7 mouse cellular contexts compared by ENCODE assay signal in the genomic region with DNA sequence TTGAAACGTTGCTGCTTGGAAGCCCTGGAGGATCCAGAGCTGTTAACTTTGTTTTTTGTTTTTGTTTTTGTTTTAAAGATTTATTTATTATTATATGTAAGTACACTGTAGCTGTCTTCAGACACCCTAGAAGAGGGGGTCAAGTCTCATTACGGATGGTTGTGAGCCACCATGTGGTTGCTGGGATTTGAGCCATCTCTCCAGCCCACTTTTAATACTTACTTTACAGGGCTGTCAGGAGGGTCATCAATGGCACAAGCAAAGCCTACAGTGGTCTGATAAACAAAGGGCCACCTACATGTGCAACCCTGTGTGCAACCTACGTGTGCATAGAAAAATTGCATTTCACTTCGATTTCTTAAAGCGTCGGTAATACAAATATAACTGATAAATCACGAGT. TPM values are rescaled to one million over a fixed set of nuclear protein-coding genes. Genes with fewer than 3 reads are reported as not detected.
DNase-seq lines count a peak whose midpoint lies in the region; ATAC-seq lines count a peak whose summit lies in the region.

No protein-coding gene starts in this region.

- intact Hi-C loops in left cerebral cortex, postnatal 4 days (cut with DNase I): no loop called here

- ATAC-seq in neural tube, embryonic 11.5 days (ENCODE audit: insufficient read depth, low FRiP score, low TSS enrichment): no peak
- ATAC-seq in forebrain, embryonic 14.5 days: peak; percentile 4; the same call in 1 of the 2 replicates
- ATAC-seq in limb, embryonic 15.5 days (ENCODE audit: insufficient number of reproducible peaks, low FRiP score, low TSS enrichment, low read depth): no peak
- no peak for ATAC-seq in stomach, embryonic 16.5 days (ENCODE audit: insufficient read depth, low FRiP score)

- H3K4me3 ChIP-seq in neural tube, embryonic 11.5 days (ENCODE audit: low read depth, low read length): peak overlapping the region; percentile 86
- H3K4me3 ChIP-seq in forebrain, embryonic 14.5 days (ENCODE audit: low read depth, low read length): peak overlapping the region; percentile 86
- peak overlapping the region; percentile 72 for H3K4me3 ChIP-seq in limb, embryonic 15.5 days
- peak overlapping the region; percentile 92 for H3K4me3 ChIP-seq in stomach, embryonic 16.5 days (replicated peaks; ENCODE audit: low read length)

- 0 out of 2 replicates have a peak, but pooled peaks cover 4% of the 10 kb centered on the region for H3K4me1 ChIP-seq in neural tube, embryonic 11.5 days (ENCODE audit: control insufficient read depth, insufficient read depth, low read length)
- H3K4me1 ChIP-seq in forebrain, embryonic 14.5 days (ENCODE audit: control insufficient read depth, insufficient read depth, low read length): peaks cover 10% of the 10 kb centered on the region
- peaks cover 11% of the 10 kb centered on the region; the same call in 1 of the 2 replicates for H3K4me1 ChIP-seq in limb, embryonic 15.5 days
- H3K4me1 ChIP-seq in stomach, embryonic 16.5 days (ENCODE audit: control insufficient read depth, insufficient read depth, low read length): peaks cover 10% of the 10 kb centered on the region

- H3K27me3 ChIP-seq in neural tube, embryonic 11.5 days (ENCODE audit: control insufficient read depth, insufficient read depth, low read length): no peaks in the 10 kb centered on the region
- no peaks in the 10 kb centered on the region for H3K27me3 ChIP-seq in forebrain, embryonic 14.5 days (replicated peaks; ENCODE audit: control insufficient read depth, insufficient read depth, low read length)
- H3K27me3 ChIP-seq in limb, embryonic 15.5 days: no peaks in the 10 kb centered on the region
- H3K27me3 ChIP-seq in stomach, embryonic 16.5 days (ENCODE audit: control insufficient read depth, insufficient read depth, low read length): no peaks in the 10 kb centered on the region

- peak overlapping the region; percentile 85 for H3K27ac ChIP-seq in neural tube, embryonic 11.5 days (ENCODE audit: low read depth, low read length)
- H3K27ac ChIP-seq in forebrain, embryonic 14.5 days (ENCODE audit: low read depth, low read length): no peak overlapping the region
- H3K27ac ChIP-seq in limb, embryonic 15.5 days: peak overlapping the region; percentile 84; the same call in 1 of the 2 replicates
- peak overlapping the region; percentile 93; the same call in 1 of the 2 replicates for H3K27ac ChIP-seq in stomach, embryonic 16.5 days (ENCODE audit: low read length)

- peak overlapping the region; percentile 90 for H3K4me2 ChIP-seq in neural tube, embryonic 11.5 days (ENCODE audit: low read depth)
- H3K4me2 ChIP-seq in forebrain, embryonic 14.5 days (ENCODE audit: low read length): peak overlapping the region; percentile 64
- H3K4me2 ChIP-seq in limb, embryonic 15.5 days: peak overlapping the region; percentile 50
- H3K4me2 ChIP-seq in stomach, embryonic 16.5 days (ENCODE audit: low read depth, low read length): peak overlapping the region; percentile 97

- 47% methylated on average over 7 of the region's 7 CpGs for WGBS in neural tube, embryonic 11.5 days
- WGBS in forebrain, embryonic 14.5 days: 46% methylated on average over 7 of the region's 7 CpGs
- WGBS in limb, embryonic 15.5 days: 47% methylated on average over 7 of the region's 7 CpGs
- WGBS in stomach, embryonic 16.5 days: 38% methylated on average over 7 of the region's 7 CpGs

- no peak for DNase-seq in neural tube, embryonic 11.5 days (ENCODE audit: low spot score)
- DNase-seq in neural tube, embryonic 10.5 days (ENCODE audit: extremely low spot score, low spot score): no peak
- DNase-seq in forebrain, embryonic 14.5 days (ENCODE audit: low spot score): no peak
- DNase-seq in layer of hippocampus, postnatal 36 days: no peak
- DNase-seq in left cerebral cortex, postnatal 4 days: no peak

- peak overlapping the region; percentile 78 for H3K9ac ChIP-seq in neural tube, embryonic 11.5 days (ENCODE audit: low read length)
- peak overlapping the region; percentile 79 for H3K9ac ChIP-seq in forebrain, embryonic 14.5 days (ENCODE audit: low read length)
- H3K9ac ChIP-seq in limb, embryonic 15.5 days: peak overlapping the region; percentile 64
- peak overlapping the region; percentile 88 for H3K9ac ChIP-seq in stomach, embryonic 16.5 days (ENCODE audit: low read length)

- no peaks in the 10 kb centered on the region for H3K9me3 ChIP-seq in neural tube, embryonic 11.5 days (ENCODE audit: control insufficient read depth, low read length)
- no peaks in the 10 kb centered on the region for H3K9me3 ChIP-seq in forebrain, embryonic 14.5 days (replicated peaks; ENCODE audit: control insufficient read depth, low read length)
- H3K9me3 ChIP-seq in limb, embryonic 15.5 days: no peaks in the 10 kb centered on the region
- H3K9me3 ChIP-seq in stomach, embryonic 16.5 days (replicated peaks; ENCODE audit: control insufficient read depth, low read length): no peaks in the 10 kb centered on the region

- no peaks in the 10 kb centered on the region for H3K36me3 ChIP-seq in neural tube, embryonic 11.5 days (ENCODE audit: control insufficient read depth, insufficient read depth, low read length)
- no peaks in the 10 kb centered on the region for H3K36me3 ChIP-seq in forebrain, embryonic 14.5 days (ENCODE audit: control insufficient read depth, insufficient read depth, low read length)
- no peaks in the 10 kb centered on the region for H3K36me3 ChIP-seq in limb, embryonic 15.5 days
- no peaks in the 10 kb centered on the region for H3K36me3 ChIP-seq in stomach, embryonic 16.5 days (ENCODE audit: control insufficient read depth, insufficient read depth, low read length)

RNA-seq across cellular contexts. Expression of a gene that starts 0.6 kb away (rescaled TPM):
- 14.5 and 15.8 TPM in 2 replicates for polyA plus RNA-seq in neural tube, embryonic 11.5 days (2014; fragmentation: Nextera tagmentation; extraction: Ambion mirVana)
- polyA plus RNA-seq in forebrain, embryonic 14.5 days (2014; fragmentation: Nextera tagmentation; extraction: Ambion mirVana): 22.3 and 22.7 TPM in 2 replicates
- 14.7 and 15.7 TPM in 2 replicates for polyA plus RNA-seq in limb, embryonic 15.5 days (2015; fragmentation: Nextera tagmentation; extraction: Ambion mirVana)
- polyA plus RNA-seq in stomach, embryonic 16.5 days (2015; fragmentation: Nextera tagmentation; extraction: Ambion mirVana): 15.9 and 16.2 TPM in 2 replicates
- total RNA-seq in layer of hippocampus, postnatal 36 days (2021): 10 to 100 TPM; 12.7 to 13.3 TPM
- 10 to 100 TPM; 12.3 to 12.9 TPM for total RNA-seq in left cerebral cortex, postnatal 4 days (2021)

RNA-seq across cellular contexts. Expression of a gene that starts 19.5 kb away (rescaled TPM):
- polyA plus RNA-seq in neural tube, embryonic 11.5 days (2014; fragmentation: Nextera tagmentation; extraction: Ambion mirVana): 89.8 and 90.7 TPM in 2 replicates
- 85.2 and 96.7 TPM in 2 replicates for polyA plus RNA-seq in forebrain, embryonic 14.5 days (2014; fragmentation: Nextera tagmentation; extraction: Ambion mirVana)
- polyA plus RNA-seq in limb, embryonic 15.5 days (2015; fragmentation: Nextera tagmentation; extraction: Ambion mirVana): 58.8 and 63.6 TPM in 2 replicates
- polyA plus RNA-seq in stomach, embryonic 16.5 days (2015; fragmentation: Nextera tagmentation; extraction: Ambion mirVana): 56.2 and 56.4 TPM in 2 replicates
- 100 to 1,000 TPM; 194 to 203 TPM for total RNA-seq in layer of hippocampus, postnatal 36 days (2021)
- total RNA-seq in left cerebral cortex, postnatal 4 days (2021): 100 to 1,000 TPM; 147 to 159 TPM
